Mouse (Mus musculus) forebrain, embryonic 11.5 days (tissue): ENCODE measurements around the gene Naa35. TPM values are rescaled to one million over a fixed set of nuclear protein-coding genes. Genes with fewer than 3 reads are reported as not detected.

Experiments used
- ATAC-seq: fragments of 200-750 bp; cut with Nextera tagmentation; replicated peaks from 2 replicates; pipeline ENCODE4 v1.8.0; 2017; ENCODE audit warnings: moderate TSS enrichment; ENCODE audit not compliant: low FRiP score
- DNase-seq: peaks from one replicate; pipeline ENCODE4 v3.0.0-alpha.2; 2017; ENCODE audit warnings: low spot score
- H3K27ac ChIP-seq: fragments of 300-500 bp; sonication (generic); 2 replicates; pipeline ENCODE4 v1.5.1; 2014; ENCODE audit warnings: low read depth, low read length
- H3K27me3 ChIP-seq: fragments of 300-500 bp; sonication (generic); 2 replicates; pipeline ENCODE4 v1.6.1; 2014; ENCODE audit warnings: mild to moderate bottlenecking, low read length, mixed read lengths; ENCODE audit not compliant: control insufficient read depth, insufficient read depth
- H3K36me3 ChIP-seq: fragments of 300-500 bp; sonication (generic); 2 replicates; pipeline ENCODE4 v1.6.1; 2014; ENCODE audit warnings: mild to moderate bottlenecking, low read length, moderate library complexity, mixed read lengths; ENCODE audit not compliant: control insufficient read depth, insufficient read depth
- H3K4me1 ChIP-seq: fragments of 300-500 bp; sonication (generic); replicated peaks from 2 replicates; pipeline ENCODE4 v1.6.1; 2014; ENCODE audit warnings: low read length, mixed read lengths; ENCODE audit not compliant: control insufficient read depth, insufficient read depth
- H3K4me2 ChIP-seq: fragments of 300-500 bp; sonication (generic); 2 replicates; pipeline ENCODE4 v1.6.1; 2014; ENCODE audit warnings: low read depth, mild to moderate bottlenecking, low read length, moderate library complexity, mixed read lengths; ENCODE audit not compliant: severe bottlenecking
- H3K4me3 ChIP-seq: fragments of 300-500 bp; sonication (generic); 2 replicates; pipeline ENCODE4 v1.5.1; 2014; ENCODE audit warnings: low read depth, low read length
- H3K9ac ChIP-seq: fragments of 300-500 bp; sonication (generic); 2 replicates; pipeline ENCODE4 v1.6.1; 2014; ENCODE audit warnings: low read length
- H3K9me3 ChIP-seq: fragments of 300-500 bp; sonication (generic); 2 replicates; pipeline ENCODE4 v1.6.1; 2016; ENCODE audit warnings: low read length, mixed read lengths; ENCODE audit not compliant: control insufficient read depth
- WGBS: fragments of 180-500 bp; shearing (Covaris S2); extraction: QIAGEN DNeasy Blood & Tissue Kit; methylation state at CpG from one replicate; pipeline ENCODE4 v1.1.7; 2014; 5-methylcytosine and 5-hydroxymethylcytosine counted together
- polyA plus RNA-seq: library from polyadenylated mRNA; unstranded; fragments of >200 nt; fragmentation: Nextera tagmentation; extraction: Ambion mirVana; gene quantifications from 2 replicates; pipeline ENCODE4 v1.2.1, GENCODE M21; 2014

Gene Naa35
- polyA plus RNA-seq, 1 experiment from 2014 or later = 102 TPM

- 93% methylated on average over 4 of the region's 4 CpGs for whole genome bisulfite sequencing
- DNase-seq (no peak), ATAC-seq (no peak)
- Histone ChIP-seq H3K9ac (no peak overlapping the region), H3K27me3 (no peaks in the 10 kb centered on the region), H3K4me2 (no peak overlapping the region), H3K36me3 (no peaks in the 10 kb centered on the region), H3K4me1 (no peaks in the 10 kb centered on the region), H3K9me3 (no peaks in the 10 kb centered on the region), H3K4me3 (no peak overlapping the region), H3K27ac (no peak overlapping the region)
Measured at GRCm38 (mm10) chr13:59564505-59564904, 20.6 kb upstream of the Naa35 start.

GRCm38 (mm10) chr13:59564923-59565322 lies 20.1 kb upstream of the Naa35 start:
- WGBS = 84% methylated on average over 10 of the region's 10 CpGs
- no peak for DNase-seq

GRCm38 (mm10) chr13:59565945-59566520 lies 19.0 kb upstream of the Naa35 start:
- no peak overlapping the region for H3K27ac ChIP-seq
- H3K4me1 ChIP-seq = no peaks in the 10 kb centered on the region
- no peak overlapping the region for H3K9ac ChIP-seq
- no peaks in the 10 kb centered on the region for H3K9me3 ChIP-seq
- no peak overlapping the region for H3K4me3 ChIP-seq
- WGBS = 62% methylated on average over 9 of the region's 9 CpGs
- ATAC-seq (no peak), DNase-seq (no peak)
- no peak overlapping the region for H3K4me2 ChIP-seq
- H3K36me3 ChIP-seq = no peaks in the 10 kb centered on the region
- H3K27me3 ChIP-seq = no peaks in the 10 kb centered on the region

More at GRCm38 (mm10) chr13:59564923-59565322, 20.1 kb upstream of the Naa35 start:
- H3K9me3 ChIP-seq = no peaks in the 10 kb centered on the region
- H3K9ac ChIP-seq = no peak overlapping the region
- H3K4me1 ChIP-seq = no peaks in the 10 kb centered on the region
- H3K4me3 ChIP-seq = no peak overlapping the region
- H3K36me3 ChIP-seq = no peaks in the 10 kb centered on the region
- no peaks in the 10 kb centered on the region for H3K27me3 ChIP-seq
- no peak overlapping the region for H3K27ac ChIP-seq
- no peak for ATAC-seq
- H3K4me2 ChIP-seq = no peak overlapping the region

- H3K27ac ChIP-seq = no peak overlapping the region
- no peak for DNase-seq
- H3K9ac ChIP-seq = no peak overlapping the region
- no peaks in the 10 kb centered on the region for H3K36me3 ChIP-seq
- no peaks in the 10 kb centered on the region for H3K9me3 ChIP-seq
- no peaks in the 10 kb centered on the region for H3K27me3 ChIP-seq
- WGBS = 91% methylated on average over 6 of the region's 6 CpGs
- H3K4me1 ChIP-seq = no peaks in the 10 kb centered on the region
- no peak for ATAC-seq
- H3K4me3 ChIP-seq = no peak overlapping the region
- no peak overlapping the region for H3K4me2 ChIP-seq
Measured at GRCm38 (mm10) chr13:59571107-59571506, 14.0 kb upstream of the Naa35 start.

- DNase-seq (no peak), ATAC-seq (no peak)
- Histone ChIP-seq H3K4me2 (no peak overlapping the region), H3K9ac (no peak overlapping the region), H3K27ac (no peak overlapping the region), H3K9me3 (no peaks in the 10 kb centered on the region), H3K36me3 (no peaks in the 10 kb centered on the region), H3K4me1 (no peaks in the 10 kb centered on the region), H3K4me3 (no peak overlapping the region), H3K27me3 (no peaks in the 10 kb centered on the region)
- 91% methylated on average over 2 of the region's 2 CpGs for WGBS
Measured at GRCm38 (mm10) chr13:59572549-59572948, 12.5 kb upstream of the Naa35 start.

GRCm38 (mm10) chr13:59580954-59581353 lies 4.1 kb upstream of the Naa35 start:
- no peak overlapping the region for H3K27ac ChIP-seq
- H3K4me2 ChIP-seq = no peak overlapping the region
- no peaks in the 10 kb centered on the region for H3K36me3 ChIP-seq
- H3K9me3 ChIP-seq = no peaks in the 10 kb centered on the region
- WGBS = 93% methylated on average over 4 of the region's 4 CpGs
- ATAC-seq (no peak), DNase-seq (no peak)
- H3K27me3 ChIP-seq = no peaks in the 10 kb centered on the region
- H3K9ac ChIP-seq = no peak overlapping the region
- H3K4me3 ChIP-seq = no peak overlapping the region
- peaks cover 3% of the 10 kb centered on the region; the same call in 1 of the 2 replicates for H3K4me1 ChIP-seq

GRCm38 (mm10) chr13:59584481-59584880 lies 578 bp upstream of the Naa35 start:
- Histone ChIP-seq H3K4me3 (peak overlapping the region; percentile 92), H3K4me1 (peaks cover 8% of the 10 kb centered on the region; the same call in 1 of the 2 replicates), H3K36me3 (no peaks in the 10 kb centered on the region; the same call in 1 of the 2 replicates), H3K9me3 (no peaks in the 10 kb centered on the region), H3K27me3 (no peaks in the 10 kb centered on the region), H3K4me2 (peak overlapping the region; percentile 91), H3K9ac (peak overlapping the region; percentile 71), H3K27ac (no peak overlapping the region)
- ATAC-seq (peak; percentile 49), DNase-seq (peak; percentile 57)
- WGBS = 2% methylated on average over 9 of the region's 9 CpGs

- peak overlapping the region; percentile 92 for H3K4me3 ChIP-seq
- H3K4me2 ChIP-seq = peak overlapping the region; percentile 91
- no peaks in the 10 kb centered on the region; the same call in none of the 2 replicates for H3K36me3 ChIP-seq
- no peaks in the 10 kb centered on the region for H3K9me3 ChIP-seq
- WGBS = 0% methylated on average over 28 of the region's 28 CpGs
- peaks cover 8% of the 10 kb centered on the region; the same call in 1 of the 2 replicates for H3K4me1 ChIP-seq
- DNase-seq = peak; percentile 82
- H3K9ac ChIP-seq = peak overlapping the region; percentile 86
- peak overlapping the region; percentile 64 for H3K27ac ChIP-seq
- ATAC-seq = no peak
- no peaks in the 10 kb centered on the region for H3K27me3 ChIP-seq
Measured at GRCm38 (mm10) chr13:59585648-59586005, 568 bp downstream of the Naa35 start.

GRCm38 (mm10) chr13:59587201-59587600 lies 2.1 kb downstream of the Naa35 start:
- no peak overlapping the region for H3K4me3 ChIP-seq
- H3K9ac ChIP-seq = no peak overlapping the region
- H3K4me2 ChIP-seq = no peak overlapping the region
- ATAC-seq (no peak), DNase-seq (no peak)
- no peaks in the 10 kb centered on the region for H3K27me3 ChIP-seq
- WGBS = 92% methylated on average over 2 of the region's 2 CpGs
- H3K4me1 ChIP-seq = peaks cover 8% of the 10 kb centered on the region; the same call in 1 of the 2 replicates
- H3K9me3 ChIP-seq = no peaks in the 10 kb centered on the region
- no peaks in the 10 kb centered on the region; the same call in none of the 2 replicates for H3K36me3 ChIP-seq
- no peak overlapping the region for H3K27ac ChIP-seq
